8 mouse cellular contexts compared by ENCODE assay signal in genomic region chr9:59969383-59969782, GRCm38 (mm10). TPM values are rescaled to one million over a fixed set of nuclear protein-coding genes. Genes with fewer than 3 reads are reported as not detected.
DNase-seq lines count a peak whose midpoint lies in the region; ATAC-seq and TF ChIP-seq lines count a peak whose summit lies in the region.
"Had no signal": no experiment of that assay in that cellular context is flagged by ENCODE, and none has a peak within 500 bp of the region (broad histone marks: within the 10 kb centered on the region; RNA-seq: fewer than 3 reads in every experiment).

No protein-coding gene starts in this region.

- TF ChIP-seq CTCF in C2C12 (IDR thresholded peaks at IDR 0.05; ENCODE audit: control insufficient read depth, insufficient read depth, insufficient read length), result peak; percentile 63
- peak; percentile 83 to 88 for TF ChIP-seq CTCF in CH12.LX (conservative IDR thresholded peaks at IDR 0.05 in 1 of 2, IDR thresholded peaks at IDR 0.05 in 1 of 2; ENCODE audit: low read depth in 2 of 2, low read length in 2 of 2)
- TF ChIP-seq CTCF in liver, embryonic 14.5 days (IDR thresholded peaks at IDR 0.05; ENCODE audit: low read depth), result peak; percentile 81

- peak; percentile 73 for TF ChIP-seq RAD21 in CH12.LX (IDR thresholded peaks at IDR 0.05; ENCODE audit: low read depth, low read length)

- H3K4me3 ChIP-seq in C2C12 (ENCODE audit: insufficient read depth, poor library complexity, severe bottlenecking), result no peak overlapping the region
- H3K4me3 ChIP-seq in CH12.LX (replicated peaks in 1 of 3; ENCODE audit: low read depth in 2 of 3, low read length in 2 of 3, poor library complexity in 1 of 3), result no peak overlapping the region
- H3K4me3 ChIP-seq in forebrain, embryonic 13.5 days, result no peak overlapping the region
- no peak overlapping the region for H3K4me3 ChIP-seq in liver, embryonic 14.5 days (ENCODE audit: insufficient read depth in 1 of 2, low read depth in 2 of 2, low read length in 2 of 2)
- H3K4me3 ChIP-seq: limb, embryonic 12.5 days had no signal

- no peaks in the 10 kb centered on the region for H3K4me1 ChIP-seq in CH12.LX (ENCODE audit: control insufficient read depth in 1 of 2, insufficient read depth in 2 of 2)
- no peaks in the 10 kb centered on the region for H3K4me1 ChIP-seq in forebrain, embryonic 13.5 days
- no peaks in the 10 kb centered on the region for H3K4me1 ChIP-seq in liver, embryonic 14.5 days (replicated peaks; ENCODE audit: control insufficient read depth in 2 of 2, insufficient read depth in 2 of 2, low read length in 1 of 2)

- H3K27me3 ChIP-seq in C2C12 (ENCODE audit: control insufficient read depth, insufficient read depth, insufficient read length) (peaks cover 4% of the 10 kb centered on the region), CH12.LX (replicated peaks) (no peaks in the 10 kb centered on the region)
- H3K27me3 ChIP-seq in forebrain, embryonic 13.5 days, result no peaks in the 10 kb centered on the region
- no peaks in the 10 kb centered on the region for H3K27me3 ChIP-seq in liver, embryonic 14.5 days (ENCODE audit: control insufficient read depth, insufficient read depth, low read length)
- H3K27me3 ChIP-seq: limb, embryonic 12.5 days had no signal

- in situ Hi-C loops in CH12.LX (cut with MboI; ENCODE audit: low pct_ligation_motif_present, low pct_unique_long_range_greater_than_20kb, low sequenced_read_pairs), result no loop called here

- H3ac ChIP-seq in C2C12 (ENCODE audit: control insufficient read depth, insufficient read length, low read depth), result no peak overlapping the region

- DNase-seq in CH12.LX (ENCODE audit: extremely low read depth), result peak; percentile 69
- peak; percentile 37 for DNase-seq in c-Kit-positive CD71-positive TER-119-positive erythroid progenitor cells, embryonic 14.5 days (ENCODE audit: low spot score)
- peak; percentile 43 for DNase-seq in kidney, adult 18-20 months
- DNase-seq in liver, embryonic 14.5 days (ENCODE audit: low read depth in 3 of 3, low spot score in 3 of 3), result peak; percentile 11 to 22 (median 18)
- peak; percentile 87 for DNase-seq in retina, embryonic 14.5 days (ENCODE audit: low spot score)

- no peaks in the 10 kb centered on the region for H3K79me3 ChIP-seq in C2C12 (ENCODE audit: low read depth)

- no peak overlapping the region for H3K9ac ChIP-seq in CH12.LX (ENCODE audit: insufficient read depth, low read depth)
- no peak overlapping the region for H3K9ac ChIP-seq in forebrain, embryonic 13.5 days
- no peak overlapping the region for H3K9ac ChIP-seq in liver, embryonic 14.5 days (replicated peaks)
- H3K9ac ChIP-seq: limb, embryonic 12.5 days had no signal

- no peak for TF ChIP-seq POLR2A in CH12.LX (IDR thresholded peaks at IDR 0.05; ENCODE audit: low read depth, low read length)

- ATAC-seq in forebrain, embryonic 13.5 days, result peak; percentile 77; the same call in 1 of the 2 replicates
- no peak for ATAC-seq in liver, embryonic 14.5 days (ENCODE audit: insufficient read depth)

- H3K9me3 ChIP-seq in CH12.LX (replicated peaks; ENCODE audit: low read length), result no peaks in the 10 kb centered on the region
- no peaks in the 10 kb centered on the region for H3K9me3 ChIP-seq in forebrain, embryonic 13.5 days (replicated peaks)
- H3K9me3 ChIP-seq in liver, embryonic 14.5 days (ENCODE audit: control insufficient read depth, low read length), result no peaks in the 10 kb centered on the region
- H3K9me3 ChIP-seq: limb, embryonic 12.5 days had no signal

- dilution Hi-C loops in CH12.LX (cut with MboI; ENCODE audit: extremely low pct_ligation_motif_present, extremely low pct_unique_long_range_greater_than_20kb, low sequenced_read_pairs), result no loop called here

- no peaks in the 10 kb centered on the region for H3K79me2 ChIP-seq in C2C12 (ENCODE audit: control insufficient read depth, insufficient read depth)
- H3K79me2 ChIP-seq in CH12.LX (replicated peaks; ENCODE audit: control insufficient read depth, extremely low read depth, insufficient read depth, poor library complexity, severe bottlenecking), result no peaks in the 10 kb centered on the region

- no peak for TF ChIP-seq EP300 in CH12.LX (IDR thresholded peaks at IDR 0.05; ENCODE audit: low read length)
- TF ChIP-seq EP300 in liver, embryonic 14.5 days (IDR thresholded peaks at IDR 0.05; ENCODE audit: low read depth), result no peak

- 27% methylated on average over 6 of the region's 6 CpGs for WGBS in forebrain, embryonic 13.5 days
- WGBS in liver, embryonic 14.5 days (ENCODE audit: insufficient replicate concordance), result 20% methylated on average over 6 of the region's 6 CpGs

- H3K36me3 ChIP-seq in C2C12 (ENCODE audit: control insufficient read depth, insufficient read depth) (no peaks in the 10 kb centered on the region), CH12.LX (replicated peaks in 1 of 2; ENCODE audit: control insufficient read depth in 1 of 2, insufficient read depth in 1 of 2, low read length in 1 of 2) (no peaks in the 10 kb centered on the region)
- H3K36me3 ChIP-seq in forebrain, embryonic 13.5 days (ENCODE audit: poor library complexity, severe bottlenecking), result no peaks in the 10 kb centered on the region
- H3K36me3 ChIP-seq in liver, embryonic 14.5 days (replicated peaks; ENCODE audit: control insufficient read depth, insufficient read depth, low read depth), result no peaks in the 10 kb centered on the region

- no peak overlapping the region for H3K4me2 ChIP-seq in CH12.LX (ENCODE audit: insufficient read depth, low read depth, poor library complexity, severe bottlenecking)
- H3K4me2 ChIP-seq in forebrain, embryonic 13.5 days, result no peak overlapping the region
- no peak overlapping the region for H3K4me2 ChIP-seq in liver, embryonic 14.5 days (ENCODE audit: low read depth)
- H3K4me2 ChIP-seq: limb, embryonic 12.5 days had no signal

- no peak overlapping the region for H3K27ac ChIP-seq in CH12.LX (ENCODE audit: insufficient read depth, low read depth)
- H3K27ac ChIP-seq in forebrain, embryonic 13.5 days, result no peak overlapping the region
- H3K27ac ChIP-seq in liver, embryonic 14.5 days, result no peak overlapping the region
- H3K27ac ChIP-seq: limb, embryonic 12.5 days had no signal

TF ChIP-seq in C2C12, 6 proteins besides CTCF, POLR2A, EP300 and RAD21:
- TF ChIP-seq MYOD1 (IDR thresholded peaks at IDR 0.05; ENCODE audit: control insufficient read depth, insufficient read length, low read depth) (no peak), FOSL1 (IDR thresholded peaks at IDR 0.05; ENCODE audit: insufficient read depth, low read length, poor library complexity, severe bottlenecking) (no peak), CEBPB (IDR thresholded peaks at IDR 0.05; ENCODE audit: low read depth) (no peak), USF1 (IDR thresholded peaks at IDR 0.05; ENCODE audit: low read depth) (no peak), MYOG (IDR thresholded peaks at IDR 0.05; ENCODE audit: control insufficient read depth, extremely low read depth, insufficient read length) (no peak), MAX (IDR thresholded peaks at IDR 0.05) (no peak)

TF ChIP-seq in CH12.LX, 34 proteins besides CTCF, POLR2A, EP300 and RAD21:
- no peak for TF ChIP-seq HCFC1 (IDR thresholded peaks at IDR 0.05; ENCODE audit: low read depth, low read length)
- peak; percentile 70 for TF ChIP-seq SMC3 (IDR thresholded peaks at IDR 0.05; ENCODE audit: low read depth, low read length)

RNA-seq across cellular contexts. Expression of gene Nr2e3, which starts 8.9 kb away (rescaled TPM):
- polyA plus RNA-seq in C2C12 (2012; fragmentation: generic; extraction: Trizol) (not detected), CH12.LX (2012; ENCODE audit: insufficient read length, low read depth) (not detected in 2 replicates)
- total RNA-seq in CH12.LX (2012; rRNA removed) (0.13 TPM in 1 of 2 replicates, not detected in the other), CH12.LX (2014; rRNA removed) (not detected in 2 replicates)
- not detected in 2 replicates for polyA plus RNA-seq in forebrain, embryonic 13.5 days (2015; fragmentation: Nextera tagmentation; extraction: Ambion mirVana)
- polyA plus RNA-seq in liver, embryonic 14.5 days (2012; rRNA removed), result not detected in 2 replicates
- polyA plus RNA-seq in liver, embryonic 14.5 days (2014; fragmentation: Nextera tagmentation; extraction: Ambion mirVana), result not detected in 2 replicates

Comparison
In these comparisons a context has a peak if more than half of its experiments do, and no peak if none do; other contexts are left out.
1. DNase-seq: peak in every context shown above with its lines; median percentile 87 in retina, embryonic 14.5 days; 69 in CH12.LX; 43 in kidney, adult 18-20 months; 37 in c-Kit-positive CD71-positive TER-119-positive erythroid progenitor cells, embryonic 14.5 days; 18 in liver, embryonic 14.5 days.